Mouse (Mus musculus): ENCODE results near the gene Polr1b. TPM values are rescaled to one million over a fixed set of nuclear protein-coding genes. Genes with fewer than 3 reads are reported as not detected.

Polr1b gene
- polyA plus RNA-seq, 1 experiment from 2014 or later, result 12.1 TPM

DNA sequence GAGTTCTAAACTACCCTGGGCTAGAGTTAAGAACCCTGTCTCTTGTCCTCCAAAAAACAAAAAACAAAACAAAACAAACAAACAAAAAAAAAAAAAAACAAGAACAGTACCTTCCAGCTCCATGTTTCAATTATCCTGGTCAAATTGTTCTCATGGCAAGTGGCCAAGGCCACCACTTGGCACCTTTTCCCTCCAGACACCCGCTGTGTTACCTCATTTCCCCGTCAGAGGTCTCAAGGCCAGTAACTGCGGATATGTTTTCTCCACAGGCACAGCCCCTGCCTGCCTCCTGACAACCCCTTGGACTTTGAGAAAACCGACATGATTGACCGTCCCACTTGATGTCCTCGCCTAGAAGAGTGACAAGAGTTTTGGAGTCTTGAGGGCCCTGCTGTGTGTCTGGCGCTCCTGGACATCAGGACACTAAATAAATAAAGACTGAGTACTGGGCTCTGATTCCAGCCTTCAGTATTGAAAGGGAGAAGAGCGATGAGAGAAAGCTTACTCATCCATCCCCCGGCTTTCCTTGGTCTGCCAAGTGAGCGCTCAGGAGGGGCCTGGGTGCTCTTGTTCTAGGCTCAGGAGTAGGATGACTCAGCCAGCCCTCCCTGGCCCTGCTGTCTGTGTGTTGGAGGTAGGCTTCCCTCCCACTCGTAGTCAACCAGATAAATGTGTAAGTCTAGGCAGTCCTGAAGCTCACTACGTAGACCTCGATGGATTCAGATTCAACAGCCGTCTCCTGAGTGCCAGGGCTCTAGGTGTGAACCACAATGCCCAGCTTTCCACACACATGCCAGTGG, 32.4 kb downstream of the Polr1b start:
- no peaks in the 10 kb centered on the region for H3K27me3 ChIP-seq (ENCODE audit: control insufficient read depth, insufficient read depth, low read length)
- H3K27ac ChIP-seq (replicated peaks in 1 of 2; ENCODE audit: control insufficient read depth in 1 of 2, insufficient read depth in 1 of 2, low read depth in 2 of 2, low read length in 2 of 2), result no peak overlapping the region
- no peak overlapping the region for H3K9ac ChIP-seq (ENCODE audit: low read length)
- no peak overlapping the region for H3K4me3 ChIP-seq (ENCODE audit: control insufficient read depth in 1 of 2, insufficient read depth in 1 of 2, low read depth in 1 of 2, low read length in 2 of 2)
- peaks cover 21% of the 10 kb centered on the region for H3K36me3 ChIP-seq (ENCODE audit: control insufficient read depth, insufficient read depth, low read length)
- 92% methylated on average over 14 of the region's 14 CpGs for WGBS
- H3K9me3 ChIP-seq (ENCODE audit: control insufficient read depth, low read length), result no peaks in the 10 kb centered on the region
- ATAC-seq (ENCODE audit: insufficient number of reproducible peaks, insufficient read depth, low FRiP score, low read depth), result no peak
- H3K4me2 ChIP-seq (ENCODE audit: low read length), result no peak overlapping the region
- H3K4me1 ChIP-seq (ENCODE audit: control insufficient read depth in 2 of 2, insufficient read depth in 2 of 2, low read length in 2 of 2), result peaks cover 6 to 9% of the 10 kb centered on the region in 2 experiments

DNA sequence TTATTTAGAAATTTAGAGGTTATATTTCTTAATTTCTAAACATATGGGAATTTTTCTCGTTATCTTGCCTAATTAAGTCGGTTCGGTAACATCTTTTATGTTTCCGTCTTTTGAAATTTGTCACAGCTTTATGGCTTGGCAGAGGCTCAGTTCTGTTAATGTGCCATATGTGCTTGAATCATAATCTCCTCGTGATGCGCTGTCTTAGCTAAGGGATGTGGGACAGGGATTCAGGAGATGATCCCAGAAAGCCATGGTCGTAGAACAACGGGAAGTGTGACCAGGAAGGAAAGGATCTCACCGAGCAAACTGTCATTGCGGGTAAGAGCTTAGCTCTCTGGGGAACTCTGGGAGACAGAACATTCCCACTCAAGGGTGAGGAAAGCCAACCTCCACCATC, 39.1 kb downstream of the Polr1b start:
- Histone ChIP-seq H3K4me1 (ENCODE audit: control insufficient read depth in 2 of 2, insufficient read depth in 2 of 2, low read length in 2 of 2) (no peaks in the 10 kb centered on the region), H3K27me3 (ENCODE audit: control insufficient read depth, insufficient read depth, low read length) (no peaks in the 10 kb centered on the region), H3K36me3 (ENCODE audit: control insufficient read depth, insufficient read depth, low read length) (no peaks in the 10 kb centered on the region), H3K4me2 (ENCODE audit: low read length) (no peak overlapping the region), H3K27ac (replicated peaks in 1 of 2; ENCODE audit: control insufficient read depth in 1 of 2, insufficient read depth in 1 of 2, low read depth in 2 of 2, low read length in 2 of 2) (no peak overlapping the region), H3K9me3 (ENCODE audit: control insufficient read depth, low read length) (no peaks in the 10 kb centered on the region), H3K4me3 (ENCODE audit: control insufficient read depth in 1 of 2, insufficient read depth in 1 of 2, low read depth in 1 of 2, low read length in 2 of 2) (no peak overlapping the region), H3K9ac (ENCODE audit: low read length) (no peak overlapping the region)
- ATAC-seq (ENCODE audit: insufficient number of reproducible peaks, insufficient read depth, low FRiP score, low read depth), result no peak
- WGBS, result 80% methylated on average over 10 of the region's 10 CpGs

GRCm38 (mm10) chr2:129148836-129149235, 48.0 kb downstream of the Polr1b start:
- no peaks in the 10 kb centered on the region for H3K4me1 ChIP-seq (ENCODE audit: control insufficient read depth in 2 of 2, insufficient read depth in 2 of 2, low read length in 2 of 2)
- H3K9me3 ChIP-seq (ENCODE audit: control insufficient read depth, low read length), result no peaks in the 10 kb centered on the region
- no peak overlapping the region for H3K4me3 ChIP-seq (ENCODE audit: control insufficient read depth in 1 of 2, insufficient read depth in 1 of 2, low read depth in 1 of 2, low read length in 2 of 2)
- H3K27ac ChIP-seq (replicated peaks in 1 of 2; ENCODE audit: control insufficient read depth in 1 of 2, insufficient read depth in 1 of 2, low read depth in 2 of 2, low read length in 2 of 2), result no peak overlapping the region
- no peak overlapping the region for H3K4me2 ChIP-seq (ENCODE audit: low read length)
- no peaks in the 10 kb centered on the region for H3K36me3 ChIP-seq (ENCODE audit: control insufficient read depth, insufficient read depth, low read length)
- H3K9ac ChIP-seq (ENCODE audit: low read length), result no peak overlapping the region
- no peaks in the 10 kb centered on the region for H3K27me3 ChIP-seq (ENCODE audit: control insufficient read depth, insufficient read depth, low read length)
- ATAC-seq (ENCODE audit: insufficient number of reproducible peaks, insufficient read depth, low FRiP score, low read depth), result no peak
- 48% methylated on average over 2 of the region's 2 CpGs for WGBS

DNA sequence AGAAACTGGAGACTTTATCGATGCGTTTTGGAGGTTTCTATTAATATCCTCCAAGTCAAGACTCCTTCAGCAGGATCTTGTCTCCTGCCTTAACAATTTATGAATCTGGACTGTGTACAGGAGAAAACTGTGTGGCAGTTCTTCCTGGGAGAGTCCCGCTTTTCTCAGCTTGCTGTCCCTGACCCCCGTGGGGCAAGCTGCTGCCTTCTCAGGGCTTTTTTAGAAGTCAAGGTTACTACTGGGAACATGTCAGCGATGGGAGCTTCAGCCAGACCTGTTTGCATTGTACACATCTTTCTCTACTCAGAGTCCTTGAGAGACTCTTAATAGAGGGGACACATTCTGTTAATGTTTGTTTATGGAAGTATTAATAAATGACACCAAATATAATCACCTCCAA, 49.6 kb downstream of the Polr1b start:
- H3K4me2 ChIP-seq (ENCODE audit: low read length), result no peak overlapping the region
- H3K4me3 ChIP-seq (ENCODE audit: control insufficient read depth in 1 of 2, insufficient read depth in 1 of 2, low read depth in 1 of 2, low read length in 2 of 2), result no peak overlapping the region
- H3K9ac ChIP-seq (ENCODE audit: low read length), result no peak overlapping the region
- H3K9me3 ChIP-seq (ENCODE audit: control insufficient read depth, low read length), result no peaks in the 10 kb centered on the region
- no peaks in the 10 kb centered on the region for H3K4me1 ChIP-seq (ENCODE audit: control insufficient read depth in 2 of 2, insufficient read depth in 2 of 2, low read length in 2 of 2)
- H3K36me3 ChIP-seq (ENCODE audit: control insufficient read depth, insufficient read depth, low read length), result no peaks in the 10 kb centered on the region
- H3K27me3 ChIP-seq (ENCODE audit: control insufficient read depth, insufficient read depth, low read length), result no peaks in the 10 kb centered on the region
- WGBS, result 75% methylated on average over 5 of the region's 5 CpGs
- no peak overlapping the region for H3K27ac ChIP-seq (replicated peaks in 1 of 2; ENCODE audit: control insufficient read depth in 1 of 2, insufficient read depth in 1 of 2, low read depth in 2 of 2, low read length in 2 of 2)
- no peak for ATAC-seq (ENCODE audit: insufficient number of reproducible peaks, insufficient read depth, low FRiP score, low read depth)

- Histone ChIP-seq H3K36me3 (ENCODE audit: control insufficient read depth, insufficient read depth, low read length) (no peaks in the 10 kb centered on the region), H3K4me2 (ENCODE audit: low read length) (no peak overlapping the region), H3K27ac (replicated peaks in 1 of 2; ENCODE audit: control insufficient read depth in 1 of 2, insufficient read depth in 1 of 2, low read depth in 2 of 2, low read length in 2 of 2) (no peak overlapping the region), H3K9ac (ENCODE audit: low read length) (no peak overlapping the region), H3K4me1 (ENCODE audit: control insufficient read depth in 2 of 2, insufficient read depth in 2 of 2, low read length in 2 of 2) (no peaks in the 10 kb centered on the region), H3K4me3 (ENCODE audit: control insufficient read depth in 1 of 2, insufficient read depth in 1 of 2, low read depth in 1 of 2, low read length in 2 of 2) (no peak overlapping the region), H3K9me3 (ENCODE audit: control insufficient read depth, low read length) (no peaks in the 10 kb centered on the region), H3K27me3 (ENCODE audit: control insufficient read depth, insufficient read depth, low read length) (no peaks in the 10 kb centered on the region)
- 88% methylated on average over 9 of the region's 9 CpGs for WGBS
- no peak for ATAC-seq (ENCODE audit: insufficient number of reproducible peaks, insufficient read depth, low FRiP score, low read depth)
Measured at GRCm38 (mm10) chr2:129151111-129151510, 50.3 kb downstream of the Polr1b start.

- H3K27ac ChIP-seq (replicated peaks in 1 of 2; ENCODE audit: control insufficient read depth in 1 of 2, insufficient read depth in 1 of 2, low read depth in 2 of 2, low read length in 2 of 2), result no peak overlapping the region
- no peaks in the 10 kb centered on the region for H3K4me1 ChIP-seq (ENCODE audit: control insufficient read depth in 2 of 2, insufficient read depth in 2 of 2, low read length in 2 of 2)
- H3K27me3 ChIP-seq (ENCODE audit: control insufficient read depth, insufficient read depth, low read length), result no peaks in the 10 kb centered on the region
- ATAC-seq (ENCODE audit: insufficient number of reproducible peaks, insufficient read depth, low FRiP score, low read depth), result no peak
- no peaks in the 10 kb centered on the region for H3K36me3 ChIP-seq (ENCODE audit: control insufficient read depth, insufficient read depth, low read length)
- H3K4me2 ChIP-seq (ENCODE audit: low read length), result no peak overlapping the region
- H3K9ac ChIP-seq (ENCODE audit: low read length), result no peak overlapping the region
- no peaks in the 10 kb centered on the region for H3K9me3 ChIP-seq (ENCODE audit: control insufficient read depth, low read length)
- no peak overlapping the region for H3K4me3 ChIP-seq (ENCODE audit: control insufficient read depth in 1 of 2, insufficient read depth in 1 of 2, low read depth in 1 of 2, low read length in 2 of 2)
- WGBS, result 72% methylated on average over 1 of the region's 1 CpGs
Measured at GRCm38 (mm10) chr2:129152751-129153150, 52.0 kb downstream of the Polr1b start.

GRCm38 (mm10) chr2:129164815-129165214, 64.0 kb downstream of the Polr1b start:
- H3K27ac ChIP-seq (replicated peaks in 1 of 2; ENCODE audit: control insufficient read depth in 1 of 2, insufficient read depth in 1 of 2, low read depth in 2 of 2, low read length in 2 of 2), result no peak overlapping the region
- no peaks in the 10 kb centered on the region for H3K36me3 ChIP-seq (ENCODE audit: control insufficient read depth, insufficient read depth, low read length)
- no peak overlapping the region for H3K4me2 ChIP-seq (ENCODE audit: low read length)
- H3K4me3 ChIP-seq (ENCODE audit: control insufficient read depth in 1 of 2, insufficient read depth in 1 of 2, low read depth in 1 of 2, low read length in 2 of 2), result no peak overlapping the region
- 0 out of 2 replicates have a peak, but pooled peaks cover 7% of the 10 kb centered on the region for H3K9me3 ChIP-seq (ENCODE audit: control insufficient read depth, low read length)
- H3K9ac ChIP-seq (ENCODE audit: low read length), result no peak overlapping the region
- WGBS, result 60% methylated on average over 5 of the region's 5 CpGs
- peaks cover 4 to 10% of the 10 kb centered on the region in 2 experiments; a peak in 2 of 4 replicates for H3K4me1 ChIP-seq (ENCODE audit: control insufficient read depth in 2 of 2, insufficient read depth in 2 of 2, low read length in 2 of 2)
- H3K27me3 ChIP-seq (ENCODE audit: control insufficient read depth, insufficient read depth, low read length), result no peaks in the 10 kb centered on the region
- no peak for ATAC-seq (ENCODE audit: insufficient number of reproducible peaks, insufficient read depth, low FRiP score, low read depth)

All from heart, embryonic 14.5 days (tissue).